Mouse (Mus musculus) heart, adult 9 months (tissue): Measurements from ENCODE around the gene Lmod3.

ENCODE experiments used
- DNase-seq, 2 experiments: peaks; one replicate each; pipeline ENCODE4 v3.0.0; 2022; ENCODE audit warnings: low spot score in 2 of 2

Gene Lmod3

DNA sequence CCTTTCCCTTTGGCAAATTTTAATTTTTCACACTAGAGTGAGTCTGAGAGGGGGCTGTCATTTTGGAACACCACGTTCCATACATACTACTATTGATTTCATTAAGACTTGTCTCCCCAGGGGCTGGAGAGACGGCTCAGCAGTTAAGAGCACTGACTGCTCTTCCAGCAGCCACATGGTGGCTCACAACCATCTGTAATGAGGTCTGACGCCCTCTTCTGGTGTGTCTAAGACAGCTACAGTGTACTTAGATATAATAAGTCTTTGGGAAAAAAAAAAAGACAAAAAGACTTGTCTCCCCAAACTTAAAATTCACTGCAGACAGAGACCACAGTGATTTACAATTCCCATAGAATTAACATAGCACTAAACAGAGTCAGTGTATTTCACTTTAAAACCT is 52.1 kb downstream of the Lmod3 start:
- no peak for DNase-seq
